Mouse (Mus musculus) cerebellum, adult 2 months (tissue): ENCODE data around the gene Kyat3.

Source experiments
- CTCF ChIP-seq: fragments of 200-500 bp; IDR thresholded peaks from 2 replicates; pipeline ENCODE4 v1.5.1; 2011; ENCODE audit warnings: low read depth, mild to moderate bottlenecking, control low read depth, low read length, moderate library complexity, borderline replicate concordance; ENCODE audit not compliant: insufficient read depth
- POLR2A ChIP-seq: fragments of 200-500 bp; IDR thresholded peaks from 2 replicates; pipeline ENCODE4 v1.6.1; 2011; ENCODE audit warnings: low read length, control low read depth, borderline replicate concordance; ENCODE audit not compliant: insufficient read depth

- TF ChIP-seq POLR2A (no peak), CTCF (no peak)
Measured at GRCm38 (mm10) chr3:142725969-142726672, 25.3 kb downstream of the Kyat3 start.
